Mouse (Mus musculus): Measurements from ENCODE around the gene Kat6b. TPM values are rescaled to one million over a fixed set of nuclear protein-coding genes. Genes with fewer than 3 reads are reported as not detected.
A peak's percentile ranks its signal among the peaks of the same experiment; 100 is the strongest.
"Not testable (repeated sequence)": the region's sequence is repeated elsewhere in the genome, so short reads cannot be mapped to it uniquely, and the experiment has no call there.

Kat6b gene
- polyA plus RNA-seq, 1 experiment from 2014 or later: 17.9 TPM

- H3K27ac ChIP-seq (replicated peaks; ENCODE audit: low read depth, low read length); H3K4me3 ChIP-seq (ENCODE audit: low read depth, low read length); H3K9me3 ChIP-seq (replicated peaks; ENCODE audit: control insufficient read depth, low read length); H3K36me3 ChIP-seq (replicated peaks; ENCODE audit: control insufficient read depth, insufficient read depth, low read depth, low read length); H3K4me2 ChIP-seq (ENCODE audit: low read depth, low read length); H3K4me1 ChIP-seq (ENCODE audit: control insufficient read depth, insufficient read depth, low read length); H3K9ac ChIP-seq (replicated peaks; ENCODE audit: low read length); DNase-seq (ENCODE audit: low spot score); H3K27me3 ChIP-seq (ENCODE audit: control insufficient read depth, insufficient read depth, low read length): not testable (repeated sequence)
- ATAC-seq (replicated peaks; ENCODE audit: insufficient number of reproducible peaks, low FRiP score, low TSS enrichment, low read depth): 0 out of 2 replicates have a peak, but pooled peaks have one; percentile 17
- 90% methylated on average over 15 of the region's 15 CpGs for WGBS
These were observed 189.3 kb downstream of the Kat6b start for GRCm38 (mm10) chr14:21670422-21671006.

GRCm38 (mm10) chr14:21673100-21673499, 191.9 kb downstream of the Kat6b start:
- H3K27ac ChIP-seq (replicated peaks; ENCODE audit: low read depth, low read length): no peak overlapping the region

GRCm38 (mm10) chr14:21674471-21674870, 193.2 kb downstream of the Kat6b start:
- whole genome bisulfite sequencing: 69% methylated on average over 5 of the region's 5 CpGs
- H3K36me3 ChIP-seq (replicated peaks; ENCODE audit: control insufficient read depth, insufficient read depth, low read depth, low read length): no peaks in the 10 kb centered on the region; the same call in 1 of the 2 replicates
- no peak overlapping the region for H3K27ac ChIP-seq (replicated peaks; ENCODE audit: low read depth, low read length)
- no peaks in the 10 kb centered on the region for H3K9me3 ChIP-seq (replicated peaks; ENCODE audit: control insufficient read depth, low read length)
- no peaks in the 10 kb centered on the region for H3K4me1 ChIP-seq (ENCODE audit: control insufficient read depth, insufficient read depth, low read length)
- DNase-seq (ENCODE audit: low spot score): no peak
- no peak overlapping the region for H3K4me3 ChIP-seq (ENCODE audit: low read depth, low read length)
- no peak overlapping the region for H3K4me2 ChIP-seq (ENCODE audit: low read depth, low read length)
- H3K27me3 ChIP-seq (ENCODE audit: control insufficient read depth, insufficient read depth, low read length): no peaks in the 10 kb centered on the region
- no peak for ATAC-seq (replicated peaks; ENCODE audit: insufficient number of reproducible peaks, low FRiP score, low TSS enrichment, low read depth)
- no peak overlapping the region for H3K9ac ChIP-seq (replicated peaks; ENCODE audit: low read length)

More at GRCm38 (mm10) chr14:21673100-21673499, 191.9 kb downstream of the Kat6b start:
- DNase-seq (ENCODE audit: low spot score) (no peak), ATAC-seq (replicated peaks; ENCODE audit: insufficient number of reproducible peaks, low FRiP score, low TSS enrichment, low read depth) (no peak)
- Histone ChIP-seq H3K4me1 (ENCODE audit: control insufficient read depth, insufficient read depth, low read length) (no peaks in the 10 kb centered on the region), H3K9ac (replicated peaks; ENCODE audit: low read length) (no peak overlapping the region; the same call in 1 of the 2 replicates), H3K4me3 (ENCODE audit: low read depth, low read length) (no peak overlapping the region), H3K9me3 (replicated peaks; ENCODE audit: control insufficient read depth, low read length) (no peaks in the 10 kb centered on the region), H3K4me2 (ENCODE audit: low read depth, low read length) (no peak overlapping the region), H3K27me3 (ENCODE audit: control insufficient read depth, insufficient read depth, low read length) (no peaks in the 10 kb centered on the region), H3K36me3 (replicated peaks; ENCODE audit: control insufficient read depth, insufficient read depth, low read depth, low read length) (no peaks in the 10 kb centered on the region; the same call in 1 of the 2 replicates)
- WGBS: 53% methylated on average over 4 of the region's 4 CpGs

- WGBS: 88% methylated on average over 2 of the region's 2 CpGs
These were observed 195.0 kb downstream of the Kat6b start for GRCm38 (mm10) chr14:21676223-21676622.

GRCm38 (mm10) chr14:21678509-21679285, 197.5 kb downstream of the Kat6b start:
- no peak overlapping the region for H3K4me2 ChIP-seq (ENCODE audit: low read depth, low read length)
- ATAC-seq (replicated peaks; ENCODE audit: insufficient number of reproducible peaks, low FRiP score, low TSS enrichment, low read depth) (no peak), DNase-seq (ENCODE audit: low spot score) (peak; percentile 70)
- H3K27ac ChIP-seq (replicated peaks; ENCODE audit: low read depth, low read length): peak overlapping the region; percentile 43
- H3K4me3 ChIP-seq (ENCODE audit: low read depth, low read length): no peak overlapping the region
- H3K4me1 ChIP-seq (ENCODE audit: control insufficient read depth, insufficient read depth, low read length): no peaks in the 10 kb centered on the region; the same call in 1 of the 2 replicates
- no peak overlapping the region for H3K9ac ChIP-seq (replicated peaks; ENCODE audit: low read length)
- H3K27me3 ChIP-seq (ENCODE audit: control insufficient read depth, insufficient read depth, low read length): no peaks in the 10 kb centered on the region
- H3K36me3 ChIP-seq (replicated peaks; ENCODE audit: control insufficient read depth, insufficient read depth, low read depth, low read length): no peaks in the 10 kb centered on the region
- H3K9me3 ChIP-seq (replicated peaks; ENCODE audit: control insufficient read depth, low read length): no peaks in the 10 kb centered on the region
- 39% methylated on average over 7 of the region's 7 CpGs for WGBS

More at GRCm38 (mm10) chr14:21676223-21676622, 195.0 kb downstream of the Kat6b start:
- no peaks in the 10 kb centered on the region for H3K27me3 ChIP-seq (ENCODE audit: control insufficient read depth, insufficient read depth, low read length)
- no peak overlapping the region for H3K9ac ChIP-seq (replicated peaks; ENCODE audit: low read length)
- DNase-seq (ENCODE audit: low spot score) (no peak), ATAC-seq (replicated peaks; ENCODE audit: insufficient number of reproducible peaks, low FRiP score, low TSS enrichment, low read depth) (no peak)
- no peak overlapping the region for H3K4me2 ChIP-seq (ENCODE audit: low read depth, low read length)
- 0 out of 2 replicates have a peak overlapping the region, but pooled peaks have one; percentile 43 for H3K27ac ChIP-seq (replicated peaks; ENCODE audit: low read depth, low read length)
- H3K4me3 ChIP-seq (ENCODE audit: low read depth, low read length): no peak overlapping the region
- H3K36me3 ChIP-seq (replicated peaks; ENCODE audit: control insufficient read depth, insufficient read depth, low read depth, low read length): no peaks in the 10 kb centered on the region
- H3K9me3 ChIP-seq (replicated peaks; ENCODE audit: control insufficient read depth, low read length): no peaks in the 10 kb centered on the region
- no peaks in the 10 kb centered on the region for H3K4me1 ChIP-seq (ENCODE audit: control insufficient read depth, insufficient read depth, low read length)

GRCm38 (mm10) chr14:21679631-21680201, 198.5 kb downstream of the Kat6b start:
- Histone ChIP-seq H3K4me3 (ENCODE audit: low read depth, low read length) (no peak overlapping the region), H3K9me3 (replicated peaks; ENCODE audit: control insufficient read depth, low read length) (no peaks in the 10 kb centered on the region), H3K9ac (replicated peaks; ENCODE audit: low read length) (no peak overlapping the region), H3K36me3 (replicated peaks; ENCODE audit: control insufficient read depth, insufficient read depth, low read depth, low read length) (no peaks in the 10 kb centered on the region), H3K27ac (replicated peaks; ENCODE audit: low read depth, low read length) (peak overlapping the region; percentile 83), H3K4me1 (ENCODE audit: control insufficient read depth, insufficient read depth, low read length) (no peaks in the 10 kb centered on the region; the same call in 1 of the 2 replicates), H3K27me3 (ENCODE audit: control insufficient read depth, insufficient read depth, low read length) (no peaks in the 10 kb centered on the region), H3K4me2 (ENCODE audit: low read depth, low read length) (no peak overlapping the region)
- DNase-seq (ENCODE audit: low spot score): peak; percentile 88
- ATAC-seq (replicated peaks; ENCODE audit: insufficient number of reproducible peaks, low FRiP score, low TSS enrichment, low read depth): peak; percentile 68
- 23% methylated on average over 8 of the region's 8 CpGs for WGBS

GRCm38 (mm10) chr14:21682681-21683129, 201.5 kb downstream of the Kat6b start:
- H3K4me1 ChIP-seq (ENCODE audit: control insufficient read depth, insufficient read depth, low read length): peaks cover 4% of the 10 kb centered on the region; the same call in 1 of the 2 replicates
- H3K27ac ChIP-seq (replicated peaks; ENCODE audit: low read depth, low read length): peak overlapping the region; percentile 48
- no peaks in the 10 kb centered on the region for H3K27me3 ChIP-seq (ENCODE audit: control insufficient read depth, insufficient read depth, low read length)
- ATAC-seq (replicated peaks; ENCODE audit: insufficient number of reproducible peaks, low FRiP score, low TSS enrichment, low read depth): 0 out of 2 replicates have a peak, but pooled peaks have one; percentile 9
- no peak overlapping the region for H3K4me3 ChIP-seq (ENCODE audit: low read depth, low read length)
- H3K36me3 ChIP-seq (replicated peaks; ENCODE audit: control insufficient read depth, insufficient read depth, low read depth, low read length): no peaks in the 10 kb centered on the region
- H3K9me3 ChIP-seq (replicated peaks; ENCODE audit: control insufficient read depth, low read length): no peaks in the 10 kb centered on the region
- peak; percentile 91 for DNase-seq (ENCODE audit: low spot score)
- WGBS: 0% methylated on average over 9 of the region's 9 CpGs
- H3K4me2 ChIP-seq (ENCODE audit: low read depth, low read length): peak overlapping the region; percentile 13; the same call in 1 of the 2 replicates
- H3K9ac ChIP-seq (replicated peaks; ENCODE audit: low read length): no peak overlapping the region; the same call in 1 of the 2 replicates

Data from embryonic facial prominence, embryonic 11.5 days (tissue).